In genomic region chr13:77140890-77141289, GRCm38 (mm10) we compare ENCODE assay signal across 24 mouse cellular contexts.
"Had no signal": no experiment of that assay in that cellular context is flagged by ENCODE, and none has a peak within 500 bp of the region (broad histone marks: within the 10 kb centered on the region; RNA-seq: fewer than 3 reads in every experiment).

No protein-coding gene starts in this region.

- H3K9me3 ChIP-seq: heart, embryonic 10.5 days; heart, embryonic 12.5 days; hindbrain, embryonic 13.5 days; hindbrain, embryonic 15.5 days; kidney, embryonic 15.5 days; limb, embryonic 10.5 days; limb, embryonic 12.5 days had no signal

- H3K4me3 ChIP-seq: gastrocnemius, adult 2 months; heart, embryonic 10.5 days; heart, embryonic 12.5 days; hindbrain, embryonic 13.5 days; hindbrain, embryonic 15.5 days; kidney, embryonic 15.5 days; limb, embryonic 10.5 days; limb, embryonic 12.5 days had no signal

- H3K4me2 ChIP-seq: heart, embryonic 12.5 days; hindbrain, embryonic 13.5 days; hindbrain, embryonic 15.5 days; kidney, embryonic 15.5 days; limb, embryonic 12.5 days had no signal

- H3K9ac ChIP-seq: heart, embryonic 12.5 days; hindbrain, embryonic 13.5 days; hindbrain, embryonic 15.5 days; kidney, embryonic 15.5 days; limb, embryonic 12.5 days had no signal

- ATAC-seq: hindbrain, postnatal 0 days; intestine, embryonic 16.5 days had no signal

- H3K27me3 ChIP-seq: heart, embryonic 12.5 days; hindbrain, embryonic 13.5 days; hindbrain, embryonic 15.5 days; kidney, embryonic 15.5 days; limb, embryonic 12.5 days had no signal

- H3K4me1 ChIP-seq: heart, embryonic 10.5 days; heart, embryonic 12.5 days had no signal

- H3K27ac ChIP-seq: gastrocnemius, adult 2 months; heart, embryonic 10.5 days; hindbrain, embryonic 13.5 days; hindbrain, embryonic 15.5 days; hindbrain, postnatal 0 days; kidney, embryonic 15.5 days; kidney, postnatal 0 days; limb, embryonic 10.5 days; limb, embryonic 12.5 days had no signal

- H3K36me3 ChIP-seq: heart, embryonic 10.5 days; heart, embryonic 12.5 days; hindbrain, embryonic 13.5 days; hindbrain, embryonic 15.5 days; kidney, embryonic 15.5 days; limb, embryonic 10.5 days; limb, embryonic 12.5 days had no signal

- DNase-seq: gastrocnemius, adult 2 months; gastrocnemius, postnatal 10 days; gastrocnemius, postnatal 25 days; heart, adult 18-20 months; heart, postnatal 10 days; heart, postnatal 36 days; kidney, adult 11 months; kidney, adult 2 months; kidney, adult 9 months; kidney, postnatal 14 days; kidney, postnatal 36 days; layer of hippocampus, adult 9-11 months; layer of hippocampus, postnatal 36 days; liver had no signal
